Mouse (Mus musculus): Measurements from ENCODE around the gene Pcsk6.
A peak's percentile ranks its signal among the peaks of the same experiment; 100 is the strongest.

The Pcsk6 gene

DNA sequence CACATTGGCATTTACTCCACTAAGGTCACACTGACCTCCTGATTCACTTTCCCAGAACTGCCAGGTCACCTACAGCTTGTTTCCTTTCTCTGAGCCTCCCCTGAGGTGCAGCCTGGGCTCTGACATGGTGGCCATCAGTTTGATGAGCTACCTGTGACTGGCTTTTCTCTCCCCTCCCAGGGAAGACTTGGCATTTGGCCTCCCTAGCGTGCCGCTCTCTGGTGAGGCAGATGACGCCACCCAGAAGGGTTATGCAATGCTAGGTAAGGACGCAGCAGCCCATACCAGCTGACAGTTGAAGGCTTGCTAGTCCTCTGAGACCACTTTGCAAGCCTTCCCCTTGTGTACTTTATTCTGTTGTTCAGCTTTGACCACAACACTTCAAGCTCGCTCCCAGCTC, 141.9 kb downstream of the Pcsk6 start:
- no peak for DNase-seq

DNA sequence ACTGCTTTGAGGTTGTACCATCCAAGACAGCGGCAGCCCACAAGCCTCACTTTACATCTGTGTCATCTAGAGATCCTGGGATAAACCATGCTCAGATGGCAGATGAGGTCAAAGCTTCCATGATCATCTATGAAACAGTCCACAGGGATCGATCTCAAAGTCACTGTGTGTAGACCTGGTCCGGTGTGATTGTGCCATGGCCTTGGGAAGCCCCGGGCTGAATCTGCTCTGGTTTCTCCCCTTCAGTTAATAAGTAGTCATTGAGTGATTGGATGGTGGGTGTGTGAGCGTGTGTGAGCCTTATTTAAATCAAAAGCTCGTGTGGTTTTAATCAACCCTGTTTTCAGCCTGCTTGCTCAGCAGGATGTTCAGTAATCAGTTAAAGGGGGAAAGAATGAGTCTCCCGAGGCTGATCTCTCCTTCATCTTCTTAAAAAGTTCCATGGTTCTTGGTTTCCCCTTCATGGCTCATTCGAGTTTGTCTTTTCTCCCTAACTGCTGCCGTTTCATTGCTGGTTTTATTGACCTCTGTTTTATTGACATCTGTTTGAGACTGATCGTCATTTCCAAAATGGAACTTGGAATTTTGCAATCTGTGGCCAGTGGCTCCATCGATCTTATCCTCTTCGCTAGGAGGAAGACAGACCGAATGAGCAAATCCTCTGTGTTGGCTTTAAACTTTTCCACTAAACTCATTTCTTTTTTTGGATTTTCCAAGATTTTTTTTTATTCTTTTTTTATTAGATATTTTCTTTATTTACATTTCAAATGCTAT, 142.5 kb downstream of the Pcsk6 start:
- no peak for DNase-seq

DNA sequence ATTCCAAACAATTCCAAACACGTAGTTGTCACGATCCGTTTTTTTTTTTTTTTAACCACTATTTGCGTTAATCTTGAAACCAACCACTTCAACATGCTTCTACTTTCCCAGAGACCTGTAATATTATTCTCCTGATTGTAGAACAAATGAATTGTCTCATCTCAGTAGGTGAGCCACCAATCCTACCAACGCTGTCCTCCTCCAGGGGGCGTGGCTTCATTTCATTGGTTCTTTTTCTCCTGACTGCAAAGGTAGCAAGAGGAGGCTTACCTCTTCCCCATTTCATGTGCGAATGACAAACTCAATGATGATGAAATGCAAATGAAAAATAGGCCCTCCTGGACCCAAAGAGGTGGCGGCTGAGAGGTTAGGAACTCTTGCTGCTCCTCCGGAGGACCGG, 143.5 kb downstream of the Pcsk6 start:
- no peak for DNase-seq

DNA sequence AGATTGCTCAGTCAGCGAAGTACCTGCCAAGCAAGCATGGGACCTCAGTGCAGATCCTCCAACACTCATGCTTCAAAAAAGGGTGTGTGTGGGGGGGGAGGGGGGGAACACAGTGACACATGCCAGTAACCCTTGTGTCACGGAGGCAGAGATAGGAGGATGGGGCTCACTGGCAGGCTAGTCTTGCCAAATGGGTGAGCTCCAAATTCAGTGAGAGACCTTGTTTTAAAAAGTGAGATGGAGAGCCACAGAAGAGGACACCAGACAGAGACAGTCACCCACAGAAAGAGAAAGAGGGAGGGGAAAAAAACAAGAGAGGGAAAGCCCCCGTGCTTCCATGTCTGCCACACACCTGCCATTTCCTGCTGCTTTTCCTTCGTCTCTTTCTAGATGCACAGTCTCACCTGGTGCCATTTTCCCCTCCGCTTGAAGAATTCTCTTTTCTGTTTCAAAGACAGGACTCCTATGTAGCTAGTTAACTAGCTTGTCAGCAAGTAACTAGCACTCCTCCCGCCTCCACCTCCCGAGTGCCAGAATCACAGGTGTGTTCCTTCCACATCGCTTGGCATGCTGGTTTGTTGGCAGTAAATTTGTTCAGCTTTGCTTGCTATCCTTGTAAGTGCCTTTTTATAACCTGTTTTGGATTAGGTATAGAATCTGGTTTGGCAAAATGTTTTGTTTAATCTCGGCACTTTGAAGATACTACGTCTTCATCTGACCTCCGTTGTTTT, 146.8 kb downstream of the Pcsk6 start:
- DNase-seq: no peak

DNA sequence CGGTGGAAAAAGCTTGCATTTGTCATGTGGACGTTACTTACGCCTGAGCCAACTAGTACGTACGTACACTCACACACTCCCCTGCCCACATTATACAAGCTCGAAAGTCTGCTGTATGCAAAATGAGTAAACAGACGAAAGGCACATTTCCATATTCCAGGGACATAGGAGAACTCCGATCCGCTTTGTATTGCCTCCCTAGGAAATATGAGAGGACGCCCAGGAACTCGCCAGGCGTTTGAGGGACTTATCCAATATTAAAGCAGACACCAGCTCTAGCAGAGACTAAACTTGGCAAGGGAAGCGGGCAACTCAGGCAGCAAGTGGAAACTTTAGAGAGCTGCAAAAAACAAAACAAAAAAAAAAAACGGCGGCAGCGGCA, 147.3 kb downstream of the Pcsk6 start:
- peak; percentile 13 for DNase-seq

DNA sequence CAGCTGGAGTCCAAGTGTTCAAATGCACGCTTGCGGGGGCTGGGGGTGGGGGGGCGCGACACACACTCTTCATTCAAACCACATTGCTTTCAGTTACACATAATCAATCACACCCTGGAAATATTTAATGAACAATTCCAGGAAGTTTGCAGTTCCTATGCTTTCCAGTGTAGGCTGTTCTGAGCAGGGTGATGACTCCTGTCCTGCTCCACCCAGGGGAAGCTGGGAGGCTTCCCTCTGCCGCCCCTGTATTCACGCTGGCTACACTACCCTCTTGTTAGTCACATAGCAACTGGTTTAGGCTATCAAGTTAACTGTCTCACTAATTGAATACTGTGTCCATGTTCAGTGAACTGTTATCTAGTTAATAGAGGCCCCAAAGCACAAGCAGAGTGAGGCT, 149.0 kb downstream of the Pcsk6 start:
- DNase-seq: no peak

DNA sequence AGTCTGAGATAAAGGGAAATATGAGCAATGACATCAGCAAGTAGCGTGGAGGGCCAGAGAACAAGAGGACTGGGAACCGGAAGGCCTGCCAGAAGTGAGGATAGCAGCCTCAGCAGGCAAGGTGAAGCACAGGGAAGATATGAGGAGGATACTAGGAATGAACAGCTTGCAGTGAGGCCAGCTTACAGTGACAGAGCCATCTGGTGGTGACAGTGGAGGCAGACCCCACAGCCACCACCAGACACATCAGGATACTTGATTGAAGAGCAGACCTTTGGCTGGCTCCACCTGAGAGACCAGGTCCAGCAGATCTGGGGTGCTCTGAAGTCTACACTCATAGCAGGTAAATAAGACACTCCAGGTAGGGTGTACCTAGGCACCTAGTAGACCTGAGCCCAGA, 166.2 kb downstream of the Pcsk6 start:
- DNase-seq: peak; percentile 10

DNA sequence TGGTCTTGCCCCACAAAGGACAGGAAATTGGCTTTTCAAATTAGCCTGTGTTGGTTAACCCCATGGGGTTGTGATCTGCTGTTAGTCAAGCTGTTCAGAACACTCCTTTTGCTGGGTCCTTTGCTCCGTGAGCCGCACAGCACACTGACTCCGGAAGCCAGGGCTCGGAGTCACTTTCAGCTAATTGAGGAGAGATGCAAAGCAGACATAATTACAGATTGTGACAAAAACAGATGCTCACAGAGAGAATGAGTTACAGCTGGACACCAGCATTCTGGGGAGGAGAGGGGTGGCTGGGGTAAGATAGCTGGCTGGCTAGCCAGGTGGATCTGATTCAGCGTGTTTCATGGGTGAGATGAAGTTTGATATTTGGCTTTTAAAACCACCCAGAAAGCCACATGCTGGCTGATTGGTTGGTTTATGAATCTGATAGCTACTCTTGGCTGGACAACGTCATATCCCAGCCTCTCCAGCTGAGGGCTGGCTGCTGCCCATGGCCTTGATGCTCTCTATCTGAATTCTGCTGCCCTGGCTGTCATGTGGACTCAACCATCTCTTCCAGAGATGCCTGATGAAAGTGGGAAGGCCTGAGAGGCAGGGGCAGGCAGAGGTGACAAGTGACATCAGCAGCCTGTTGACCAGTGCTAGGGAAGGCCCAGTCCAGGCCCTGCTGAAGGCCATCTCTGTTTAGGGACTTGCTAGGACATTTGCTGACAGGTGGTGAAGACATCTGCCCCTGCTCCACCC, 167.4 kb downstream of the Pcsk6 start:
- DNase-seq: peak; percentile 14

DNA sequence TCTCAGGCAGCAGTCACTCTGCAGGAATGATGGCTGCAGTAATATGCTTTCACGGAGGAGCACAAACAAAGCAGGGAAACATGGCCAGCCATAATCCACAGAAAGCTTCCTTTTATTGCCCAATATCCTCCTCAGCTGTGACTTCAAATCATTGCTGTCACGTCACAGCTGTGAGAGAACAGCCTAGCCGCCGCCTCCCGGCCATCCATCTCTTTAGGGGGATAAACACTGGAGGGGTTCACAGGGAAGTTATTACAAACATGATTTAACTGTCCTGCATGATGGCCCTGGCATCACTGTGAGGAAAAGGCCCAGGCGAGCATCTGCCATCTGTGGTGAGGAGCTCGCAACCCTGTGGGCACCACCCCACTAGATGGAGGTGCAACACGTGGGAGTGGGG, 175.3 kb downstream of the Pcsk6 start:
- no peak for DNase-seq

DNA sequence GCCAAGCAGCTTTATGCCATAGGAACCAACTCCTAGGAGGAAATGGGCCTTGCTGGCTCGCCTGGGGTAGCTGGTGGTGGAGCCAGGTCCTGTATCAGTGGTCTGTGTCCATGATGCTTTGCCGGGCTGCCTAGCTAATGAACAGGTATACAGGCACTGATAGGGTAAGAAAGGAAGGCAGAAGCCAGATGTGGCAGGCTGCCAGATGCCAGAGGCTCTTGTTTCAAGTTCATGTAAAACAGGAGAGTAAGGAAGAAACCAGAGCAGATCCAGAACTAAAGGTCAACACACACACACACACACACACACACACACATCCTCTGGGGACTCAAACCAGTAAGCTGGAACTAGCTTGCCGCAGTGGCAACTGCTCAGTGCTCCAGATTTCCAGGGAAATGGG, 176.7 kb downstream of the Pcsk6 start:
- no peak for DNase-seq

DNA sequence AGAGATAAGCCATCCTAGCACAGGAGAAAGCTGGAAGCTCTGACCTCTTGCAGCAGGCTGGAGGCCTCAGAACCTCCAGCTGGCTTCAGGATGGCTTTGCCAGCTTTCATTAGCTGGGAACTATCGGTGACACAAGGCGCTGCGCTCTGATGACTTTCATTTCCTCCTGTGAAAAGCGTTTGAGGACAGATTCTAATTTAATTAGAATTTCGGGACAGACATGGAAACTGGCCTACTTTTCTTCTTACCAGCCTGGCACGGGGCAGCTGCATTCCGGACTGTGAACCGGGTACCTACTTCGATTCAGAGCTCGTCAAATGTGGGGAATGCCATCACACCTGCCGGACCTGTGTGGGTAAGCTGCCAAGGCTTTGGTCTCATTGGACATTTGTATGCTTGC, 177.2 kb downstream of the Pcsk6 start:
- no peak for DNase-seq

DNA sequence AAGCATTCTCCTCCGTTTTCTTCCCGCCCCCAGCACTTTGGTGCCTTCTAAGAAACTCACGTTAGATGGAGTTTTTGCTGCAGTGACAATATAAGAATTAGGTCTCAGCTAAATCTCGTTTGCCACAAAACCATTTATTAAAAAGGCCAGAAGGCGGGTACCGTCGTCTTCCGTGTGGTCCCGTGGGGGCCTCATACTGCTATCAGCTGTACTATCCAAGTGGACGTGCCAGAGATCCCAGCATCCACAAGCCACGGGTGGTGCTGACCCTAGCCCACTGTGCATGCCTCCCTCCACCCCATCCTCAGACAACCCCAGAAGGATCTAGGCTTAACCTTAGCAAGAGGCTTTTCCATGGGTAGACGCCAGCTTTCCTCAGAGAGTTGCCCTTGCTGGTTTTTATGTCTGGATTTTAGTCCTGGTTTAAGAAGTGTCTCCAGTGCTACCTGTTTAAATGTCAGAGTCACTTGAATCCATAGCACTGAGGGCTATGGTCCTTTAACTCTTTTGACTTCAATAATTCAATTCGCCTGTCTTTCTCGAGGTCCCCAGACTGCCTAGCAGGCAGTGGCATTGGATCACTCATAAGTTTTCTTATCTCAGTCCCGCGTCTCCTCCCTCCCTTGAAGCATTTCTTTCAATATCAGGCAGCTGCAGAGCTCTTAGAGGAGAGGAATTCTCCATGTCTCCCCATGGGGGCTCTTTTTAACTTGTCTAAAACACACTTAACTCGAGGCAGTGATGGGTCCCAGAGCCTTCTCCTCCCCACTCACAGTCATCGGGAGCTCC, 178.7 kb downstream of the Pcsk6 start:
- DNase-seq: no peak

DNA sequence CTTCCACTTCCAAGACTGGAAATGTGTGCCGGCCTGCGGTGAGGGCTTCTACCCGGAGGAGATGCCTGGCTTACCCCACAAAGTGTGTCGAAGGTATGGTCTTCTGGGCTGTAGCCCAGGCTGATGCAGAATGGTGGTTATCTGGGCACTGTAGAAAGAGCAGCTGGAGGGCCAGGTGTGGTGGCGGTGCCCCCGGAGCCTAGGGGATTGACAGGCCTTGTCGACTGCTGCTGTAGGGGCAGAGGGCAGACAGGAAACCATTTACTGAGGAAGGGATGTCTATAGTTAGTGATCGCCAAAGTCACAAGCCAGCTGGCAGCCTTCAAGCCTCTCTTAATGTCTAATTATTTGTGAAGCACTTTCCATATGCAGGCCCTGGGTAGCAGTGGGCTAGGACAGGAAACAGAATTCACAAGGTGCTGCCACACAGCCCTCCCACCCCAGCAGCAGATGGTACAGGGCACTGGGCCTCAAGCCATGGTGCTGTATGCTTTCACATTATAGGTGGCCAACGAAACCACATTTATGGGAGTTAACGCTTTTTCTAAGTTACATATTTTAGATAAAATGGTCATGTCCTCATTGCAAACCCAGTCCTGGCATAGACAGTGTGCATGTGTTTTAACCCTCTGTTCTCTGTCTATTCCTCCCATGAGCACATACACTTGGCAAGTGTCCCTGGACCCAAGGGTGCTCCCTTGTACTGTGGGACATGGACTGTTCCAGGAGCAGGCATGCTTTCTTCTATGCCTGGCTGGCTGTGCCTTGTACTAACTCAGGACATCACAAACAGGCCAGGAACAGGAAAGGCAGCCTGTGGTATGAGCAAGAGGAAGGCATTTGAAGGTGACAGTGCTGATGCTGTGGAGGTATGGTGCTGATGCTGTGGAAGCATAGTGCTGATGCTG, 182.3 kb downstream of the Pcsk6 start, which contains the start of gene Gm45213:
TSS of gene Gm45213 (plus strand) at position 51 of the 908 bp plus-strand sequence.
- DNase-seq: no peak

DNA sequence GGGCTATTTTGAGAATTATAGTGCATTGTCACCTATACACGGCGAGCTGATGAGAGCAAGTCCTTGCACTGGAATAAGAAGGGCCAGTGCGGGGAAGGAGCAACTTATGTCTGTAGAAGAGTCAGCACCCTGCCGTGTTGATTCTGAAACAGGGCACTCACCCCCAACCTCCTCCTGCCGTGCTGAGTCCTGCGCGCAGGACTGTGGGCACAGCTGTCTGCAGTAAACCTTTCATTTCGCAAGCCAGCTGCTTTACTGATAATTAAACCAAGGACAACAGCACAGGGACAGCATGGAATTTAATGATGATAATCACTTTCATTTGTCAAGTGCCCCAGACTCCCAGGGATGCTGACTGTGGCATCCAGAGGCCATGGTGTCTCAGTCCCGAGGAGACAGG, 183.1 kb downstream of the Pcsk6 start:
- no peak for DNase-seq

DNA sequence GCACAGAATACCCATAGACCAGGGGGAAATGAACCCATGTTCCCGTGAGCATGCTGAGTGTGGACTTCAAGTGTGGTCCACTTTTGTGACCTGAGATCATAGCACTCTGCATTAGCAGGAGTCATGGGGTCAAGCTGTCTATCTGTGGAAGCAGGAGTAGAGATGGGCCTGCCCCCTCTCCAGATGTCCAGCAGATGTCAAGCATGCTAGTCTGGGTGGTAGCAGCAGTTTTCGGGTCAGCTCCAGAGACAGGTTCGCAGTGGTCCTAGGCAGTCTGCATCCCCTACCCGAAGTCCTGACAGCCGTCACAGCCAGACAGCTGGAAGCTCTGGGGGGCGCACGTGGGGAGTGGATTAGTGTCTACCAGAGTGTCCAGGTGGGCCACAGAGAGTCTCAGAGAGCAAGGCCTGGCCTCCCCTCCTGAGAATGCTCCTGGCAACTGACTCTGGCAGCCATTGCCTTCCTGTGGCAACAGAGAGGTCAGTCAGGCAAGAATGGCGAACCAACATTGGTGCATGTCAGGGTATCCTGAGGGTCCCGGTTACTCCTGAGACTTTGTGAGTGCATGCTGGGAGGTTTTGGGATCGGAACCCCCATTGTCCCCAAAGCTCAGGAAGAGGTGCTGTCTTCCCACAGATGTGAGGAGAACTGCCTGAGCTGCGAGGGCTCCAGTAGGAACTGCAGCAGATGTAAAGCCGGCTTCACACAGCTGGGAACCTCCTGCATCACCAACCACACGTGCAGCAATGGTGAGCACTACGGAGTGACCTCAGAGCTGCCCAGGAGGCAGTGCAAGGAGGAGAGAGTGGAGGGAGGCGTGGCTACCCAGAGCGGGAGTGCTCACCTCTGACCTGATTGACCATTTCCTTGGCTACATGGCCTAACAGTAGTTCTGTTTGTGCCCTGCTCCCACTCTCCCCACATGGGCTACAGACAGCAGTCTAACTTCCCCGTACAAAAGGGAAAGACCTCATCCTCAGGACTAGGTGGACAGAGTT, 185.7 kb downstream of the Pcsk6 start:
- DNase-seq: peak; percentile 7

DNA sequence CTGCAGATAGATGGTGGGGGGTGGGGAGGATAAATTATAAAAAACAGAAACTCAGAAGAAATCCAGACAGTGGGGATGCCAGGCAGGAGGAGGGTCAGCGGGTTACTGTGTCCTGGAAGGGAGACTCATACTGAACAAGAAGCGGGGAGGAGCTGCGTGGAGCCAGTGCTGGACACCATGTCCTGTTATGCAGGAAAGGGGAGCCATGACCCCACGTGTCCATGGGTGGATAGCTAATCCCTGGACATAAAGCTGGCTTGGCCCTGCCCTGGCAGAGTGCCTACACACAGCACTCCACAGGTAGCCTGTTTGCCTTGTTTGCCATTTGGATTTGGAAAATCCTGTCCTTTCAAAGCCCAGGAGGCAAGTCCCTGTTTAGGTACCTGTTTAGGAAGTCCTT, 186.4 kb downstream of the Pcsk6 start:
- DNase-seq: no peak

DNA sequence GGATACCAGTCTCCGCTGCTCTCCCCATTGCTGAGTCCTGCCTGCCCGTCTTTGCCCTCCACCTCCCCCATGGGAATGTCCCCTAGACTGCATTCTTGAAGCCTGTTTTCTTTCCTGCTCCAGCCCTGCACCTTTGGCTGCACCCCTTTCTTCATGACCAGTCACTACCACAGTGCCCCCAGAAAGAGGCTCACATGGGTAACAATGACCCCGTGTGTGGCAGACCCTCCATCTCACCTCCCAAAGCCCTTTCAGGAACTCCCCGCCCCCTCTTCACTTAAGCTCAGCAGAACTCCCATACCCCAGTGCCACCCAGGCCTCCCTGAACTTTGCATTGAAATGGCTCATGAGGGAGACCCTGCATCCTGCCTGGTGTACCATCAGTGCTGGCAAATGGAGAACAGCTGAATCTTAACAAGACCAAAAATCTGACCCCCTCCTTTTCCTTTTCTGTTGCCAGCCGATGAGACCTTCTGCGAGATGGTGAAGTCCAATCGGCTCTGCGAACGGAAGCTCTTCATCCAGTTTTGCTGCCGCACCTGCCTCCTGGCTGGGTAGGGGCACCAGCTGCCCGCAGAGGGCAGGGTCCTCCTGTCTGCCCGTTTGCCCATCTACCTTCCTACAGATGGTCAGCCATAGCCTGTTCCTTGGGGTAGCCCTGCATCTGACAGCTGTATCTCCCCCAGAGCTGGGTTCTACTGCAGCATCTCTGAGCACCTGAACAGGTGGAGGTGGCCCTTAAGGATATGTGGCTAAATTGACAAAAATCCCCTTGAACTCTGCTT, 187.1 kb downstream of the Pcsk6 start:
- no peak for DNase-seq

DNA sequence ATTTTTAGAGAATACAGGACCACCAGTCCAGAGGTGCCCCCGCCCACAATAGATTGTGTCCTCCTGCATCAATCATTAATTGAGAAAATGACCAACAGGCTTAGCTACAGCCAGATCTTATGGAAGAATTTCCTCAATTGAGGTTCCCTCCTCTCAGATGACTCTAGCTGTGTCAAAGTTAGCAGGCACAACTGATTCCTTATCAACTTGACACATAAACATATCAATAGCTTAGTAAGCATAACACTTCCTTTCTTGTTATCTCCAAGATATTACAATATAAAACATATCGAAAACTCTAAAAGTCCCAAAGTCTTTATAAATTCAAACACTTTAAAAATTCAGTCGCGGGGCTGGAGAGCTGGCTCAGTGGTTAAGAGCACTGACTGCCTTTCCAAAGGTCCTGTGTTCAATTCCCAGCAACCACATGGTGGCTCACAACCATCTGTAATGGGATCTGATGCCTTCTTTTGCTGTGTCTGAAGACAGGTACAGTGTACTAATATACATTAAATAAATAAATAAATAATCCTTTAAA, 192.5 kb downstream of the Pcsk6 start:
- DNase-seq: no peak

DNA sequence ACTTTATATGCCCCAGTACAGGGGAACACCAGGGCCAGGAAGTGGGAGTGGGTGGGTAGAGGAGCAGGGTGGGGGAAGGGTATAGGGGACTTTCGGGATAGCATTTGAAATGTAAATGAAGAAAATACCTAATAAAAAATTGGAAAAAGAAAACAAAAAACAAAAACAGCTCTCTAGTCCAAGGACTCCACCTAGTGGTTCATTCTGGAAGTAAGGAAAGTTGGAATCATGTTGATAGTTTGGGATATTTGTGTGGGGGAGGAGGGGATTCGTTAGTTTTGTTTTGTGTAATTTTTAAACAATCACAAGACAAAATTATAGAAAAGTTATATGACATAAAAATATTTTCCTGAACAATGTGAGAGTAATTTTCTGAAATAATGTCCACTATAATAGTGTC, 193.8 kb downstream of the Pcsk6 start:
- DNase-seq: peak; percentile 13
